Mouse (Mus musculus): ENCODE measurements around the gene Rbm17.
"Not testable (repeated sequence)": the region's sequence is repeated elsewhere in the genome, so short reads cannot be mapped to it uniquely, and the experiment has no call there.

The Rbm17 gene

GRCm38 (mm10) chr2:11604053-11604452 is at the start of gene Rbm17:
Rbm17 (minus strand) TSS chr2:11604153.
- DNase-seq (ENCODE audit: low spot score in 2 of 2): no peak

DNA sequence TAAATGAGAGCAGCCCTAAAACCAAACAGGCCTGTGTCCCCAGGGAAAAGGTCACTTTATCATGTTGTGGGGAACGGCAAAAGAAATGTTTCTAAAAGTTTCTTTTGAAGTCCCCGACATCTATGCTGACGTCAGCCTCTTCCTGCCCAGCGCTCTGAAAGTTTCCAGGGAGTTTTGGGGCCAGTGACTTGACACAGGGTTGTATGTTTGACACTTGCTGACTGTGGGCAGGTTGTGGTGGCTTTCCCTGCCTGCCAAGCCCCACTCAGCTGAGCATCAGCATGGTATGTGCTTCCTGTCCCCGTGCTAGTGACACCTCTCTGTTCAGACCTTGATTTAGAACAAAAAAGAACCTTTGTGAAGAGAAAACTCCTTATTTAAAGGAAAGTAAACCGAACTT is 49.4 kb upstream of the Rbm17 start:
- no peak for DNase-seq (ENCODE audit: low spot score in 2 of 2)

DNA sequence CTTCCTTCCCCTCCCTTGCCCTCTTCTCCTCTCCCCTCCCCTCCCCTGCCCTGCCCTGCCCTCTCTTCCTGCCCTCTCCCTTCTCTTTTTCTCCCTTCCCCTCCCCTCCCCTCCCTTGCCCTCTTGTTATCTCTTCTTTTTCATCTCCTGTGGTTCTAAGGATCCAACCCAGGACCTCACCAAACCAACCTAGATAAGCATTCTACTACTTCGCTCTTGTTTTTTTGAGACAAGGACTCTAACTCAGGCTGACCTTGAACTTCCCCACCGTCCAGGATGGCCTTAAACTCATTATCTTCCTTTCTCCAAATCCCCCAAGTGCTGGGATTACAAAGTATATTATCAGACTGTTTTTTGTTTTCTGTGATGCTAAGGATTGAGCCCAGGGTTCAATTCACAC is 48.8 kb upstream of the Rbm17 start:
- no peak for DNase-seq (ENCODE audit: low spot score in 2 of 2)

GRCm38 (mm10) chr2:11652196-11652595 is 48.2 kb upstream of the Rbm17 start:
- no peak for DNase-seq (ENCODE audit: low spot score in 2 of 2)

- no peak for DNase-seq (ENCODE audit: low spot score in 2 of 2)
Measured at GRCm38 (mm10) chr2:11651476-11651875, 47.5 kb upstream of the Rbm17 start.

DNA sequence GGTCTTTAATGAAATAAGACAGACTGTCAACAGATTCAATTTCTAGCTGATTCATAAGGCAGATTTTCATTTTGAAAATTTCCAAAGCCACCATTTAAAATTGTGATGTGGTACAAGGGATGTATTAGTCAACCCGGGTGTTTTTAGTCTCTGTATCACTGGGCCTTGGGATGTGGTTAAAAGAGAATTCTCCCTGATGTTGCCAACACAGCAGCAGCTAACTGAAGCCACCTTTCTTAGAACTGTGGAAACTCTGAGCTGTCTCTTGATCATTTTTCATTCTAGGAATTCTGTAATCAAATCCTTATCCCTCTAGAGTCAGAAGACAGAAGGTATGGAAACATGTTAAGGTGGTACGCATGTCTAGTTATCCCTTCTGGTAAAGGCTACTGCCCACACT is 41.3 kb upstream of the Rbm17 start:
- DNase-seq (ENCODE audit: low spot score in 2 of 2): no peak

GRCm38 (mm10) chr2:11644057-11644456 is 40.1 kb upstream of the Rbm17 start:
- DNase-seq (ENCODE audit: low spot score in 2 of 2): no peak

GRCm38 (mm10) chr2:11642451-11642941 is 38.5 kb upstream of the Rbm17 start, which contains the start of gene Il2ra:
Il2ra (plus strand) TSS chr2:11642807.
- no peak for DNase-seq (ENCODE audit: low spot score in 2 of 2)

DNA sequence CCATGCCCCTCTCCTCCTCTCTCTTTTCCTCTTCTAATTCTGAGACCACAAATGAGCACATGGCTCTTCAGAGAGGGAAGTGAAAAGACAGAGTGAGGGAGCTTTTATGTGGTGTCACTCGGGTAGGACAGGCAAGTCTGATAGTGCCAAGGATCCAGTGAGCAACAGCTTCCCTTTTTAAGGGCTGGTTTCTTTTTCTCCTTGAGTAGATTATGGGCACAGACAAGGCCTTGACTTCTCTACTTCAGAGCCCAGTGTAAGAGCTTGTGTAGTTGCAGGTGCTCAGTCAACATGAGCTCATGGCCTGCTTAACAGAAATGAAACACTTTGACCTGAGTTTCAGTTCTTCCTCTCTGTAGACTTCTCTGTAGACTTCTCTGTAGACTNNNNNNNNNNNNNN is 33.2 kb upstream of the Rbm17 start:
- DNase-seq (ENCODE audit: low spot score in 2 of 2): no peak

DNA sequence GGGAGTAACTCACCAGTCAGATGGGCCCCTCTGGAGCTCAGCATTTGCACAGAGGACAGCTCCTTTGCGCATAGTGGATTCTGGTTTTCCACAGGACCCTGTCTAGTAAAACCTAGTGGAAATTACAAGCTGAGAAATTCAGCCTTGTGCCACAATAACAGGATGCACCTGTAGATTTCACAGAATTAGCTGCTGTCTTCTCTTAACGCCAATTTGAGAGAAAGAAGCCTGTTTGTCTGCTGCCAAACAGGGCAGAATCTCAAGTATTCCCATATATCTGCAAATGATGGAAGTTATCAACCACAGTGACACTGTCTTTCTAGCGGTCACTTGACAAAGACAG is 32.2 kb upstream of the Rbm17 start:
- no peak for DNase-seq (ENCODE audit: low spot score in 2 of 2)

GRCm38 (mm10) chr2:11635471-11636137 is 31.7 kb upstream of the Rbm17 start:
- DNase-seq (ENCODE audit: low spot score in 2 of 2): no peak

- no peak for DNase-seq (ENCODE audit: low spot score in 2 of 2)
Measured at GRCm38 (mm10) chr2:11635035-11635434, 31.1 kb upstream of the Rbm17 start.

GRCm38 (mm10) chr2:11625890-11626289 is 21.9 kb upstream of the Rbm17 start, which contains the start of gene Gm17490:
Gm17490 (minus strand) TSS chr2:11626264.
- no peak for DNase-seq (ENCODE audit: low spot score in 2 of 2)

GRCm38 (mm10) chr2:11623726-11624125 is 19.8 kb upstream of the Rbm17 start:
- no peak for DNase-seq (ENCODE audit: low spot score in 2 of 2)

GRCm38 (mm10) chr2:11623173-11623572 is 19.2 kb upstream of the Rbm17 start:
- DNase-seq (ENCODE audit: low spot score in 2 of 2): no peak

DNA sequence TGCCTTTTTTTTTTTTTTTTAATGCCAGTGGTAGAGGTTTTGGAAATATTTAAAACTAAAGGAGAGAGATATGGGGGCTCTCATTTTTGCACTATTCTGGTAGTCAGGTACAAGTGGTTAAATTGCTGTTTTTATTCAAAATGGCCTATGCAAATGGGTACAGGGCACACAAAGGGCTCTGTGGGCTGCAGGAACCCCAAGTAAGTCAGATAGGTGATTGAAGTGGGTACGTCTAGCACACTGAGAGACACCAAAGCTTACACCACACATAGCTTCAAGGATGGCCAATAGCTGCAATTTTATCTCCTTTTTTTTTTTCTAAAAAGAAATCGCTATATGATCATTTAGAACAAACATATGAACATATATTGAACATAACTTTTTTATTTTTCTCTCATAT is 15.6 kb upstream of the Rbm17 start:
- DNase-seq (ENCODE audit: low spot score in 2 of 2): no peak

GRCm38 (mm10) chr2:11616846-11617245 is 12.9 kb upstream of the Rbm17 start:
- DNase-seq (ENCODE audit: low spot score in 2 of 2): no peak

GRCm38 (mm10) chr2:11612939-11613338 is 9.0 kb upstream of the Rbm17 start:
- DNase-seq (ENCODE audit: low spot score in 2 of 2): not testable (repeated sequence)

DNA sequence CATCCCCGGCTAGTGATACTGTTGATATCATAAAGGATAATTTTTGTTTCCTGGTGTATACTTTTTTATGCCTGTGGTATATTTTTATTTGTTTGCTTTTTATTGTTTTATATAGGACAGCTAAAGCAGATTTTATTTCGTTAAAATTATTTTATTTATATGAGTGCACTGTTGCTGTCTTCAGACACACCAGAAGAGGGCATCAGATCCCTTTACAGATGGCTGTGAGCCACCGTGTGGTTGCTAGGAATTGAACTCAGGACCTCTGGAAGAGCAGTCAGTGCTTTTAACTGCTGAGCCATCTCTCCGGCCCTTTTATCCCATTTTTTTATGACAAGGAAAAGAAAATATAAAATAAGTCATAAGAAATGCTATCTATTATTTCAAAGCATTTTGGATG is 2.8 kb upstream of the Rbm17 start:
- DNase-seq (ENCODE audit: low spot score in 2 of 2): not testable (repeated sequence)

- DNase-seq (ENCODE audit: low spot score in 2 of 2): no peak
Measured at GRCm38 (mm10) chr2:11604911-11605310, 958 bp upstream of the Rbm17 start.

DNA sequence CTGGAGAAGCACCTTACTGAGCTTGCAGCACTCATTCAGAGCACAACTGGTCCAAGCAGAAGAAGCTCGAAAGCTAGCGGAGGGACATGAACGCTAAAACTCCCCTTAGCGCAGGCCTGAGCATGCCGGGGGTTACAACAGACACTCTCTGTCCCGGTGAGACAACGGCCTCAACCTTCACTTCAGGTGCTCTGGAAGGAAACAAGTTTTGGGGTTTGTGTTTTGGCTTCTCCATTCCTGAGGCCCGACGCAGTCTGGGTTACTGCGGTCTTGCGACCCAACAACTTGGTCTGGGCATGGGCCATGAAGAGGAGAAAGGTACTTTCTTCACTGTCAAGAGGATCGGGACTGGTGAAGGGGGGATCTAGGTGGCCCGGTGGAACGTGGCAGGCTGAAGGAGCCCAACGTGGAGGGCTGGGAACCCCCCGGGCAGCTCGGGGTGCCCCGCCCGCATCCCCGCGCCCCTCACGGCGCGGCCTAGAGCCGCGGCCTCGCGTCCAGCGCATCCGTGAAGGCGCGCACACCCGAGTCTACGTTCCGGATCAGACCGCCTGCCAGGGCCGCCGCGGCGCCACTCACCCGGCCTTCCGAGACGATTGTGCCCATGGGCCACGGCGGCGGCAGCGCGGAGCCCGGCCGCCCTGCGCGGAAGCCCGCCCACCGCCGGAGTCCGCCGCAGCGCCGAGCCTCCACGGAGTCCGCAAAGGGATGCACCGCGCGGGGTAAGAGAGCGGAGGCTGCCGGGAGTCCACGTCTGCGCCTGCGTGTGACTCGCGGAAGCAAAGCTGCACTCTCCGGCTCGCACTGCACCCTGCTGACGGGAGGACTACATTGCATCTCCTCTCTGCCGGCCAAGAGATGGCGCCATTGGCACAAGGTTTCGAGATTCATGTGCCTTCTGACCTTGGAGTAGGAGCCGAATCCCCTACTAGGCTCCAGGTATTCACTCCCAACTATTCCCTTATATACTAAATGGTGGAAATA is 1.2 kb downstream of the Rbm17 start:
- DNase-seq (ENCODE audit: low spot score in 2 of 2): peak; percentile 90 to 92

- DNase-seq (ENCODE audit: low spot score in 2 of 2): no peak
Measured at GRCm38 (mm10) chr2:11601795-11602194, 2.2 kb downstream of the Rbm17 start.

GRCm38 (mm10) chr2:11597906-11598305 is 6.0 kb downstream of the Rbm17 start:
- no peak for DNase-seq (ENCODE audit: low spot score in 2 of 2)

Data from urinary bladder, postnatal 4 days (tissue).